ENCODE assay signal across 27 mouse cellular contexts in genomic region chr9:107302592-107302991, GRCm38 (mm10). TPM values are rescaled to one million over a fixed set of nuclear protein-coding genes. Genes with fewer than 3 reads are reported as not detected.
DNase-seq lines count a peak whose midpoint lies in the region; ATAC-seq and TF ChIP-seq lines count a peak whose summit lies in the region.
"Had no signal": no experiment of that assay in that cellular context is flagged by ENCODE, and none has a peak within 500 bp of the region (broad histone marks: within the 10 kb centered on the region; RNA-seq: fewer than 3 reads in every experiment).

No protein-coding gene starts in this region.

- WGBS in heart, embryonic 12.5 days = 41% methylated on average over 7 of the region's 7 CpGs
- WGBS in liver, adult 2 months = 55% methylated on average over 7 of the region's 7 CpGs
- 64% methylated on average over 7 of the region's 7 CpGs for WGBS in liver, embryonic 11.5 days
- 42% methylated on average over 7 of the region's 7 CpGs for WGBS in lung, postnatal 0 days

- H3K9me3 ChIP-seq in heart, embryonic 12.5 days (replicated peaks) = no peaks in the 10 kb centered on the region
- no peaks in the 10 kb centered on the region for H3K9me3 ChIP-seq in liver, embryonic 11.5 days (ENCODE audit: control insufficient read depth, low read length)
- H3K9me3 ChIP-seq in lung, postnatal 0 days (ENCODE audit: low read length) = no peaks in the 10 kb centered on the region
- H3K9me3 ChIP-seq: embryonic facial prominence, embryonic 13.5 days; heart, embryonic 15.5 days; hindbrain, embryonic 12.5 days; intestine, embryonic 15.5 days; midbrain, embryonic 10.5 days; midbrain, embryonic 15.5 days; neural tube, embryonic 15.5 days; stomach, embryonic 15.5 days had no signal

- intact Hi-C loops in heart, postnatal 25 days (cut with DNase I) = loop anchor here (2.0 kb wide), 1 partner anchor 22 kb away; no protein-coding TSS in a partner anchor

- H3K4me3 ChIP-seq in heart, embryonic 12.5 days = no peak overlapping the region
- H3K4me3 ChIP-seq in liver, adult 2 months (ENCODE audit: insufficient read depth, low read depth, low read length) = no peak overlapping the region
- H3K4me3 ChIP-seq in liver, embryonic 11.5 days (ENCODE audit: low read depth, low read length) = no peak overlapping the region
- H3K4me3 ChIP-seq in lung, postnatal 0 days (ENCODE audit: low read depth, low read length) = no peak overlapping the region
- H3K4me3 ChIP-seq: embryonic facial prominence, embryonic 13.5 days; heart, embryonic 15.5 days; hindbrain, embryonic 12.5 days; intestine, embryonic 15.5 days; midbrain, embryonic 10.5 days; midbrain, embryonic 15.5 days; neural tube, embryonic 15.5 days; stomach, embryonic 15.5 days had no signal

- peak overlapping the region; percentile 52 for H3K27ac ChIP-seq in heart, embryonic 12.5 days (ENCODE audit: poor library complexity, severe bottlenecking)
- 0 out of 2 replicates have a peak overlapping the region, but pooled peaks have one; percentile 51 for H3K27ac ChIP-seq in liver, adult 2 months (replicated peaks; ENCODE audit: insufficient read depth, low read depth, low read length)
- H3K27ac ChIP-seq in liver, embryonic 11.5 days (ENCODE audit: low read depth, low read length) = no peak overlapping the region
- peak overlapping the region; percentile 70 for H3K27ac ChIP-seq in lung, postnatal 0 days (ENCODE audit: low read length)
- H3K27ac ChIP-seq: embryonic facial prominence, embryonic 13.5 days; hindbrain, embryonic 12.5 days; hindbrain, postnatal 0 days; intestine, embryonic 15.5 days; midbrain, embryonic 10.5 days; midbrain, embryonic 15.5 days; neural tube, embryonic 15.5 days; stomach, embryonic 15.5 days had no signal

- no peaks in the 10 kb centered on the region for H3K27me3 ChIP-seq in heart, embryonic 12.5 days (replicated peaks)
- no peaks in the 10 kb centered on the region for H3K27me3 ChIP-seq in liver, adult 2 months (ENCODE audit: control insufficient read depth, insufficient read depth, low read length)
- no peaks in the 10 kb centered on the region for H3K27me3 ChIP-seq in liver, embryonic 11.5 days (replicated peaks; ENCODE audit: control insufficient read depth, insufficient read depth, low read length)
- no peaks in the 10 kb centered on the region for H3K27me3 ChIP-seq in lung, postnatal 0 days (replicated peaks; ENCODE audit: insufficient read depth, low read length)
- H3K27me3 ChIP-seq: embryonic facial prominence, embryonic 13.5 days; heart, embryonic 15.5 days; hindbrain, embryonic 12.5 days; intestine, embryonic 15.5 days; midbrain, embryonic 15.5 days; neural tube, embryonic 15.5 days; stomach, embryonic 15.5 days had no signal

- peak; percentile 81 for TF ChIP-seq EP300 in lung, postnatal 0 days (IDR thresholded peaks at IDR 0.05)

- TF ChIP-seq CTCF in liver, adult 2 months (IDR thresholded peaks at IDR 0.05; ENCODE audit: low read depth, low read length) = no peak
- no peak for TF ChIP-seq CTCF in lung, postnatal 0 days (IDR thresholded peaks at IDR 0.05)

- no peak for ATAC-seq in heart, embryonic 12.5 days (ENCODE audit: insufficient number of reproducible peaks, low FRiP score)
- ATAC-seq in liver, embryonic 11.5 days (replicated peaks; ENCODE audit: low FRiP score) = no peak
- ATAC-seq in lung, postnatal 0 days = 0 out of 2 replicates have a peak, but pooled peaks have one; percentile 4
- ATAC-seq: forebrain, postnatal 0 days; hindbrain, postnatal 0 days; intestine, embryonic 15.5 days; midbrain, embryonic 15.5 days had no signal

- no peak overlapping the region for H3K4me2 ChIP-seq in heart, embryonic 12.5 days
- H3K4me2 ChIP-seq in liver, embryonic 11.5 days = no peak overlapping the region
- no peak overlapping the region for H3K4me2 ChIP-seq in lung, postnatal 0 days (replicated peaks; ENCODE audit: low read depth, low read length)
- H3K4me2 ChIP-seq: embryonic facial prominence, embryonic 13.5 days; heart, embryonic 15.5 days; hindbrain, embryonic 12.5 days; intestine, embryonic 15.5 days; midbrain, embryonic 15.5 days; neural tube, embryonic 15.5 days; stomach, embryonic 15.5 days had no signal

- peak overlapping the region; percentile 25; the same call in 1 of the 2 replicates for H3K9ac ChIP-seq in heart, embryonic 12.5 days
- no peak overlapping the region for H3K9ac ChIP-seq in liver, adult 2 months (ENCODE audit: low read depth, low read length)
- H3K9ac ChIP-seq in liver, embryonic 11.5 days (ENCODE audit: low read depth, low read length) = no peak overlapping the region
- H3K9ac ChIP-seq in lung, postnatal 0 days (replicated peaks; ENCODE audit: low read depth) = no peak overlapping the region
- H3K9ac ChIP-seq: embryonic facial prominence, embryonic 13.5 days; forebrain, postnatal 0 days; heart, embryonic 15.5 days; hindbrain, embryonic 12.5 days; intestine, embryonic 15.5 days; liver, embryonic 14.5 days; midbrain, embryonic 15.5 days; neural tube, embryonic 15.5 days; stomach, embryonic 15.5 days had no signal

- H3K4me1 ChIP-seq in heart, embryonic 12.5 days (replicated peaks) = peaks cover 70% of the 10 kb centered on the region
- H3K4me1 ChIP-seq in liver, adult 2 months (ENCODE audit: control insufficient read depth, insufficient read depth, low read length) = peaks cover 68% of the 10 kb centered on the region
- peaks cover 52% of the 10 kb centered on the region for H3K4me1 ChIP-seq in liver, embryonic 11.5 days (replicated peaks; ENCODE audit: control insufficient read depth, insufficient read depth, low read length)
- peaks cover 33% of the 10 kb centered on the region for H3K4me1 ChIP-seq in lung, postnatal 0 days (ENCODE audit: insufficient read depth, low read depth, low read length)

- H3K79me2 ChIP-seq in liver, adult 2 months (ENCODE audit: control insufficient read depth, insufficient read depth, low read length) = peaks cover 12% of the 10 kb centered on the region; the same call in 1 of the 2 replicates

- TF ChIP-seq POLR2A in liver, adult 2 months (IDR thresholded peaks at IDR 0.05; ENCODE audit: extremely low read depth, insufficient read depth, low read length) = no peak

- peaks cover 24% of the 10 kb centered on the region for H3K36me3 ChIP-seq in heart, embryonic 12.5 days
- peaks cover 23% of the 10 kb centered on the region for H3K36me3 ChIP-seq in liver, adult 2 months (ENCODE audit: control insufficient read depth, insufficient read depth, low read length)
- peaks cover 5% of the 10 kb centered on the region for H3K36me3 ChIP-seq in liver, embryonic 11.5 days (ENCODE audit: control insufficient read depth, insufficient read depth, low read length)
- peaks cover 19% of the 10 kb centered on the region for H3K36me3 ChIP-seq in lung, postnatal 0 days (ENCODE audit: insufficient read depth, low read length)
- H3K36me3 ChIP-seq: midbrain, embryonic 15.5 days had no signal

- no peak for DNase-seq in heart, postnatal 25 days (ENCODE audit: low spot score)
- DNase-seq in liver, adult 2 months (ENCODE audit: extremely low read depth, low read depth, low spot score) = no peak
- DNase-seq in liver, embryonic 11.5 days (ENCODE audit: low spot score) = no peak
- DNase-seq in lung, postnatal 0 days (ENCODE audit: low spot score) = peak; percentile 54
- no peak for DNase-seq in lung, postnatal 4 days
- peak; percentile 20 for DNase-seq in yolk sac, embryonic 10.5 days (ENCODE audit: low spot score)
- no peak for DNase-seq in ovary, postnatal 14 days (ENCODE audit: low spot score)
- DNase-seq: adrenal gland, adult 2 months; adrenal gland, postnatal 36 days; B cell, adult 2 months; cerebellum, adult 18-20 months; cerebellum, postnatal 10 days; forebrain, postnatal 0 days; kidney, adult 9 months; kidney, postnatal 10 days; right cerebral cortex, postnatal 25 days had no signal

RNA-seq across cellular contexts. Expression of gene Cish, which starts 6.8 kb away (rescaled TPM):
- 15.6 and 16.4 TPM in 2 replicates for polyA plus RNA-seq in heart, embryonic 12.5 days (2016; fragmentation: Nextera tagmentation; extraction: Ambion mirVana)
- total RNA-seq in heart, postnatal 25 days (2021) = 100 to 1,000 TPM; 122 to 198 TPM
- 0.55 and 1.7 TPM in 2 replicates for total RNA-seq in liver, adult 2 months (2014; rRNA removed)
- polyA plus RNA-seq in liver, adult 2 months (2012; rRNA removed) = 10.1 and 32.8 TPM in 2 replicates
- 6.1 and 9.9 TPM in 2 replicates for polyA plus RNA-seq in liver, embryonic 11.5 days (2014; fragmentation: Nextera tagmentation; extraction: Ambion mirVana)
- 49.2 and 52.3 TPM in 2 replicates for polyA plus RNA-seq in lung, postnatal 0 days (2015; fragmentation: Nextera tagmentation; extraction: Ambion mirVana)

RNA-seq across cellular contexts. Expression of gene Mapkapk3, which starts 12.9 kb away (rescaled TPM):
- 7.1 and 7.3 TPM in 2 replicates for polyA plus RNA-seq in heart, embryonic 12.5 days (2016; fragmentation: Nextera tagmentation; extraction: Ambion mirVana)
- 10 to 100 TPM; 28.3 to 30.9 TPM for total RNA-seq in heart, postnatal 25 days (2021)
- 1.8 and 3.4 TPM in 2 replicates for total RNA-seq in liver, adult 2 months (2014; rRNA removed)
- 3.9 and 6.0 TPM in 2 replicates for polyA plus RNA-seq in liver, adult 2 months (2012; rRNA removed)
- polyA plus RNA-seq in liver, embryonic 11.5 days (2014; fragmentation: Nextera tagmentation; extraction: Ambion mirVana) = 17.1 and 19.2 TPM in 2 replicates
- 22.9 and 24.6 TPM in 2 replicates for polyA plus RNA-seq in lung, postnatal 0 days (2015; fragmentation: Nextera tagmentation; extraction: Ambion mirVana)

RNA-seq across cellular contexts. Expression of gene Hemk1, which starts 35.6 kb away (rescaled TPM):
- polyA plus RNA-seq in heart, embryonic 12.5 days (2016; fragmentation: Nextera tagmentation; extraction: Ambion mirVana) = 11.4 and 13.4 TPM in 2 replicates
- total RNA-seq in heart, postnatal 25 days (2021) = 10 to 100 TPM; 23.0 to 26.9 TPM
- 14.4 and 18.4 TPM in 2 replicates for total RNA-seq in liver, adult 2 months (2014; rRNA removed)
- 19.6 and 28.1 TPM in 2 replicates for polyA plus RNA-seq in liver, adult 2 months (2012; rRNA removed)
- 8.2 and 8.7 TPM in 2 replicates for polyA plus RNA-seq in liver, embryonic 11.5 days (2014; fragmentation: Nextera tagmentation; extraction: Ambion mirVana)
- polyA plus RNA-seq in lung, postnatal 0 days (2015; fragmentation: Nextera tagmentation; extraction: Ambion mirVana) = 5.9 and 8.3 TPM in 2 replicates

RNA-seq across cellular contexts. Expression of gene 6430571L13Rik, which starts 37.8 kb away (rescaled TPM):
- 0.55 and 1.1 TPM in 2 replicates for polyA plus RNA-seq in heart, embryonic 12.5 days (2016; fragmentation: Nextera tagmentation; extraction: Ambion mirVana)
- 1 to 10 TPM; 4.8 to 5.9 TPM for total RNA-seq in heart, postnatal 25 days (2021)
- total RNA-seq in liver, adult 2 months (2014; rRNA removed) = 0.46 and 0.67 TPM in 2 replicates
- 1.2 and 1.6 TPM in 2 replicates for polyA plus RNA-seq in liver, adult 2 months (2012; rRNA removed)
- polyA plus RNA-seq in liver, embryonic 11.5 days (2014; fragmentation: Nextera tagmentation; extraction: Ambion mirVana) = 0.05 and 0.10 TPM in 2 replicates
- 0.23 and 0.36 TPM in 2 replicates for polyA plus RNA-seq in lung, postnatal 0 days (2015; fragmentation: Nextera tagmentation; extraction: Ambion mirVana)

Comparison
In these comparisons a context has a peak if more than half of its experiments do, and no peak if none do; other contexts are left out.
1. DNase-seq: peak in lung, postnatal 0 days (single experiment) and yolk sac, embryonic 10.5 days (single experiment); none in heart, postnatal 25 days (single experiment), liver, adult 2 months (single experiment), liver, embryonic 11.5 days (single experiment), lung, postnatal 4 days (0 of 2) and ovary, postnatal 14 days (single experiment).